Mouse (Mus musculus) adrenal gland, adult 8-10 months (tissue): ENCODE data around the gene Mfap4. TPM values are rescaled to one million over a fixed set of nuclear protein-coding genes. Genes with fewer than 3 reads are reported as not detected.

ENCODE experiments used
- DNase-seq: peaks from one replicate; pipeline ENCODE4 v3.0.0; 2022
- total RNA-seq, 4 experiments: library from RNA; stranded (reverse); gene quantifications; 2 replicates each; pipeline ENCODE4 v1.2.4; 2022

Mfap4 gene
- total RNA-seq, 4 experiments from 2014 or later, result 3.4 to 5.8 (median 4.9) TPM

DNA sequence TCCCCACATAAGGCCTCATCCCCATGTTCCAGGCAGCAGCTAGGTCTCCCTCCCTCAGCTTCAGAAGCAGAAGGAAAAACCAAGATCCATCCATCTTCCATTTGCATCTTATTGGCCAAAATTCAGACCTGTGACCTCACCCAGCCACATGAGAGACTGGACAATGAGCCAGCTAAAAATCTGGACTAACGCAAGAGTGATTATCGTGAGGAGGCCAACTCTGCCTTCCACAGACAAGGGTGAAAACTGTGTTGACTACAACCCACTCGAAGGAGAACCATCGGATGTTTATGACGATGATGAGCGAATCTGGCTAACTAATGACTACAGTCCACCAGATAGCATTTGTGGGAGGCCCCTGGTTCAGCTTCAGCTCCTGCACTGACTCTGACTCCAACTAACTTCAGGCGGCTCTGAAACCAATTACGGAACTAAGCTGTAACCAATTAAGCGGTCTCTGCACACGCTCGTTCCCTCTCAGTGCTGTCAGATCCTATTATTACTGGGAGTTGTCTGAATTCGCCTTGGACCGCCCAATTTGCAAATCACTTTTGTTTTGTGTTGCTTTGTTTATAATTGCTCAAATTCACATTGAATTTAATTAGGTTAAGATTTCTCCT, 1.9 kb upstream of the Mfap4 start:
- no peak for DNase-seq

DNA sequence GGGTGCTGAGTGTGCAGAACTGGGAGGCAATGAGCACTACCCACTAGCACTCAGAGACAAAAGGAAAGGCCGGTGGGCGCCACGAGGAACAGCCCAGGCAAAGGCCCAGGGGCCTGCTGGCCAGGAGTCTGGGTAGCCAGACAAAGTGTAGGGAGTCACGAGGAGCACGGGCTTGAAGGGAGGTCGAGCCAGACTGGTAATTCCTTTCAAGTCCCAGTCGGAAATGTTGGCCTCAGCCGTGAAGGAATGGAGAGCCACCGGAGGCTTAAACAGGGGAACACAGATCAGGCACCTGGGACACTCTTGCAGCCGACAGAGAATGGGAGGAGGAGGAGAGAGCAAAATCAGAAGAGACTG, 997 bp upstream of the Mfap4 start:
- DNase-seq, result no peak

DNA sequence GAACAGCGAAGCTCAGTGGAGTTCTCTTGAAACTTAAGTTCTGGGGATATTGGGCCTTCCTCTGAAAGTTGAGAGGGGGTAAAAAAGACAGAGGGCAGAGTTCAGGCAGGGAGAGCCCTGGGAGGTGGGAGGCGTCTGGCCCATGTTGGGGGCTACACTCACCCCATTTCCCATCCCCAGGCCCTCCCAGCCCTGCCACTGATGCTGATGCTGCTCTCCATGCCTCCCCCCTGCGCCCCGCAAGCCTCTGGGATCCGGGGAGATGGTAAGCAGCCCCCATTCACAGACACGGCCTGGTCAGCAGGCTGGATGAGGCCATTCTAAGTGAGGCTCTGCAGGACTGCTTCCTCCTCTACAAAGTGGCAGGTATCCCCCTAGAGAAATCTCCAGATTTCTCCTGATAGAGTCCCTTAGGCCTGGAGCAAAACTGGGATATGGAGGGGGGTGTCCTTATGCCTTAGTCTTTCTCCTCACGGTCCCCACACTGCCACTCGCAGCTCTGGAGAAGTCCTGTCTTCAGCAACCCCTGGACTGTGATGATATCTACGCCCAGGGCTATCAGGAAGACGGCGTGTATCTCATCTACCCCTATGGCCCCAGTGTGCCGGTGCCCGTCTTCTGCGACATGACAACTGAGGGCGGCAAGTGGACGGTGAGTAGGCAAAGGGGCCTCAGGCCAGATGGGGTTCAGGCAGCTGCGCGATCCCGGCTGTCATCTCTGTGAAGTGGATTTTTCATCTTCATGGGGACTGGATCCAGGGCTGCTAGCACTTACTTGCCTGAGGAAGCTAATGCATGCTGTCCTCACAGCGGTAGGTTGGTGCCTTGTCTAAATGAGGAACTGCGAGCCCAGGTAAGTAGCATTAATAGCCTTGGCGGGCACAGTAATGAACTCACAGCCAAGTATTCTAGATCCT, 568 bp downstream of the Mfap4 start:
- DNase-seq, result no peak

DNA sequence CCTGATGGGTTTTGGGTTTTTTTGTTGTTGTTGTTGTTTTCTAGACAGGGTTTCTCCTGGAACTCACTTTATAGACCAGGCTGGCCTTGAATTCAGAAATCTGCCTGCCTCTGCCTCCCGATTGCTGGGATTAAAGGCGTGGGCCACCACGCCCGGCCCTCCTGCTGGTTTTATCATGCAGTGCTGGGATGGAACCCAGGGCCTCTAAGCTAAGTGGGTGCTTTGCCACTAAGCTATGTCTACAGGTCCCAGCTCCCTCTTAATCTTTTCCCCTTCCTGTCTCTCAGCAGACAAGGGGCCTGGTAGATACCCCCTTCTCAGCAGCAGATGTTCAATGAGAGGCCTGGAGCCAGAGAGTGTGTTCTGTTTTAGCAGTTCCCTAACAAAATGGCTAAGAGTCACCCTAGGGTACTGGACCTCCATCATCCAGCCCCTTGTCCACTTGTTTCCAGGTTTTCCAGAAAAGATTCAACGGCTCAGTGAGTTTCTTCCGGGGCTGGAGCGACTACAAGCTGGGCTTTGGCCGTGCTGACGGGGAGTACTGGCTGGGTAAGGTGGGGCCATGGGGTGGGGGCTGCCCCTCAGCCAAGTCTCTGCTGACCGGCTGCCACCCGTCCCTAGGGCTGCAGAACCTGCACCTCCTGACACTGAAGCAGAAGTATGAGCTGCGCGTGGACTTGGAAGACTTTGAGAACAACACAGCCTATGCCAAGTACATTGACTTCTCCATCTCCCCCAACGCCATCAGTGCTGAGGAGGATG, 1.4 kb downstream of the Mfap4 start:
- DNase-seq, result no peak

DNA sequence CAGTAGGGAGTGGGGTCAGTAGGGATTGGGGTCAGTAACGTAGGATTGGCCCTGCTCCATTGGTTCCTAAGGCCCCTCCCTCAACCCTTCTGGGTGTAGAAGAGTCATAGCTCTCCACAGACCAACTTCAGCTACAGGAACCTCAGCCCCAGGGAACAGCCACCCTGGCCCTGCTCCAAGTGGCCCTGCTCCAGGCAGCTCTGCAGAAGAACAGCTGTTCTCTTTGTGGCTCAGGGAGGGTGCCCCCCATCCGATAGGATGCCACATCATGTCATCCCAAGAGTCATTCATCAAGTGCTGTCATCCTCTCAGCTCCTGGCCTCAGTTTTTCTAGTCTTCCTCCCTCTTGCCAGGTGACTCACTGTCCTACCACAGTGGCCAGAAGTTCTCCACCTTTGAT, 2.2 kb downstream of the Mfap4 start:
- DNase-seq, result no peak

DNA sequence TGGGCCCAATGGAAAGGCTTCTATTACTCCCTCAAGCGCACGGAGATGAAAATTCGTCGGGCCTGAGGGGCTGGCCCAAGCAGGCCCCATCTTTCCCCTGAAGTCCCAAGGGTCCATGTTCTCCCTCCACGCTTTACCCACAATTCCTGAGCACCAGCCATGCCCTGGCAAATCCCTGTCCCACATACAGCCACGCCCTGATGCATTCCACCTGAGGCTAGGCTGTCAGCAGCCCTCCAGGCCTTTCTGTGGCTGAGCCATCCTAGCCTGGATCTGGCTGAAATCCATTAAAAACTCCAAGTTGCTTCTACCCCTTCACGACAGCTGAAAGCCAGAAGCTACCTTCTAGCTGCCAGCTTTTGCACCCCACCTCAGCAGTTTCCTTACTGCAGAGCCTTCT, 2.7 kb downstream of the Mfap4 start:
- no peak for DNase-seq

DNA sequence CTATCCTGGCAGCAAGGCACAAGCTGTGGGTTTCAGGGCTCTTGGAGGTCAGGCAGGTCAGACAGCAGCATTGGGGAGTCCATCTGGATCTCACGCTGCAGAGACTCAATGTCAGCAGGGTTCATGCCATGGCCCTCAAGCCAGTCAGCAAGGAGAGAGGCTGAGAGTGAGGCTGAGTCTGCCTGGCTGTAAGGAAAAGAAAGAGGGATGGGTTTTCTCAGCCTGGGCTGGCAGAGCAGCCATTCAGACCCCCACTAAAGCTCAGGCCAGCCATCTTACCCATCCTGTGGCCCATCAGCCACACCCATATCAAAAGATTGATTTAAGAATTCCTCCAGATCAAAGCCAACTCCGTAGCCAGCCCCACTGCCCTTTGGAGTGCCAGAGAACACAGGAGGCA, 3.9 kb downstream of the Mfap4 start:
- no peak for DNase-seq

DNA sequence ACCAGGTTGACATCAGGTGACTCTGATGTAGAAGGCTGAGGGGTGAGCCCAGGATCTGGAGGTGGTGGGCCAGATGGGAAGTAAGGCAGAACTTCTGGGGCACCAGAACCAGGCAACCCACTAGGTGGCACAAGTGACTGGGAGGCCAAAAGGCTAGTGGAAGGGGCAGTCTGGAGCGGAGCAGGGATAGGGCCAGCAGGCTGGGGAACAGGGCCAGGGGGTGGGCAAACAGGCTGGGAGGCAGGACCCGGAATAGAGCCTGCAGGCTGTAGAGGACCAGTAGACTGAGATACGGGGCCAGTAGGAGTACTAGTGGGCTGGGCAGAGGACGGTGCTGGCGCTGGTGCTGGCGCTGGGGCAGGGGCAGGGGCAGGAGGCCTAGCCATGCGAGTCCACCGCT, 4.6 kb downstream of the Mfap4 start:
- DNase-seq, result no peak

DNA sequence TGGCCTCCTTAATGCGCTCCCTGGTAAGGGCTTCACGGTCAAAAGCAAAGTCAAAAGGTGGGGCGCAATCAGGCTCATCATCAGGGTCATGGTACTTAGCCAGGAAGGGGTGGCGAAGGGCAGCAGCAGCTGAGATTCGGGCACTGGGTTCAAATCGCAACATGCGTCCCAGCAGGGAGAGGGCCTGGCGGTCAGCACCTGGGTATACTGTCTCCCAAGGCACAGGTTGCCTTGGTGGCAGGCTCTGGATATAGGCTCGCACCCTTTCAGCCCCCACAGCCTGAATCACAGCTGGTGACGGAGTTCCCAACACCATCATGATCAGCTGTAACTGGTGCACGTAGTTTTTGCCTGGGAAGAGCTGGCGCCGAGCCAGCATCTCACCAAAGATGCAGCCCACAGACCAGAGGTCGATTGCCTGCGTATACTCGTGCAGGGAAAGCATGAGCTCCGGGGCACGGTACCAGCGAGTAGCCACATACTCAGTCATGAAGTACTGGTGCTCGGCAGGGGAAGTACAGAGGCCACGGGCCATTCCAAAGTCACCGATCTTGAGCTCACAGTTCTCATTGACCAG, 5.8 kb downstream of the Mfap4 start:
- no peak for DNase-seq

DNA sequence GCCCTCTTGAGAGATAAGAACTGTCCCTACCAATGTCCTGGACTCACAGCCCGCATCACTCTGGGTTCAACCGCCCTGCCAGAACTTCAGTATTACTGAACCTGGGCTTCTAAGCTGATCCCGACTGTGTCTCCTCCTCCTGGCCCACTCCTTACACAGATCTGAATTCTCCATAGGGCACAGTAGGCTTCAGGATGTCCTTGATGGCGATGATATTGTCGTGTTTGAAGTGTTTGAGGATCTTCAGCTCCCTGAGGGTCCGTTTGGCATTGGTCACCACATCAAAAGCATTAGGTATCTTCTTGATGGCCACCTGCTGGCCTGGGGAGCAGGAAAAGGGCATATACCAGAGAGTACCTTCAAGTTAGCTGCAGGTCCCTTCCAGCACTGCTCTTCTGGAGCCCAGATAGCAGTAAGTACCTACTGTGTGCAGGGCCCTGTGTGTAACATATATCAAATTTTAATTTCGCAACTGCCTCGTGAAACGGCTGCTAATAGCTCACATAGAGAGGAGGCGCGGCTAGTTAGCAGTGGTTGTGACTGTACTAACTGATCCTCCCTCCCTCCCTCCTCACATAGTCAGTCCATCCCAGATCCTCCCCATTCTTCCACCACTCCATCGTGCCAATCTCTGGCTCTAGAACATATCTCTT, 7.6 kb downstream of the Mfap4 start:
- no peak for DNase-seq

DNA sequence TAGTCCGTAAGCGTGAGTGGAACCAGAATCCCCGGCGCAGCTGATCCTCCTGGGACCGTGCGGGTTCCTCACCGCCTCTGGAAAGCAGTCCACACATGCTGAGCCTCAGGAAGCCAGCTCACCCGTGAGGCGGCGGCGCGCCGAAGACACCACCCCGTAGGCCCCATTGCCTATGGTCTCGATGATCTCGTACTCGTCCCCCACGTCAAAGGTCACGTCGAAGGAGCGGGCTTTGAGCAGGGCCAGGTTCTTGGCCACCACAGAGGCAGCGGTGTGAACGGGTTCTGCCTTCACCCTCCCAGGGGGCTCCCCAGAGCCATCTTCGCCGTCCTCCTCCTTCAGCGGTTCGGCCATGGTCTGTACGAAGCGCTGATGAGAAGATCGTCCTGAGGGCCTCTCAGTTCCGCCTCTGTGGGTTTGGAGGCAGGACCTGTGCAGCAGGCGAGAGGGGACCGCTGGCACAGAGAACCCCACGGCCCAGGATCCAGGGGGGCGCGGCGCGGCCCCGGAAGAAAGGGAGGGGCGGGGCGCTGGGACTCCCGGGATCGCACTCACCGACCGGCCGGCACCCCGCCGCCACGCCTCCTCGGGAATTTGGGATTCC, 8.4 kb downstream of the Mfap4 start:
- DNase-seq, result no peak

DNA sequence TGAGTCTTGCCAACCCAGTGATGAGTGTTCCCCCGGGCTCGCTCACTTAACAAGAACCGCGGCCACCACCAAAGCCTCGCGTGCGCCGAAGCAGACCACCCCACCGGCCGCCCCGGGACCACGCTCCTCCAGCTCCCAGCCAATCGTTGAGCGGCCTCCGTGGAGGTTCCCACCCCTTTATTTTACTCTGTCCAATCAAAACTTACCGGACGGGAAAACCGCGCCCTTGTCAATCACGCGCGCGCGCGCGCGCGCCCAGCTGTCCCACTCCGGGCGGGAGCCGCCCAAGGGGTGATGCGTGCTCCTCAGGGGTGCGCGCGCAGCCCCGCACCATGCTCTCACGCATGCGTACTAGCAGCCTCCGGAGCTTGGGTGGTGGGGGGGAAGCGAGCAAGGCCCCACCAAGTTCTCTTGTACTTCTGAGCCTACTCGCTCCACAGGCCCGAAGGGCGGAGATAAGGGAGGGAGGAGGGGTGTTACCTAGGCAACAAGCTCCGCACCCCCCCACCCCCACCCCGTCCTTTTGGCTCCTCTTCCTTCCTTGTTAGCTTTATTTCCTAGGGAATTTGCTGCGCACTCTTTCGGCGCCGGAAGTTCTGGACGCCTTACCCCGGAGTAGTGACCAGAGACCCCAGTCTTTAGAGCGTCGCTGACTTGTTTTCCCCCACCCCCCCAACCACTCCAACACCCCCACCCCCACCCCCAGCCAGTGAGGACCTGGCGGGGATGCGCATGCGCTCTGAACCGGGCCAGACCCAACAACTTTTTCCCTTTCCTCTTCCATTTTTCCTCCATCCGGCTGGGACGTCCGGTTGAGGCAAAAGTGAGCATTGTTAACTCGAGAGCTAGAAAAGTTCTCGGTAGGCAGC, 9.1 kb downstream of the Mfap4 start, which contains the start of gene Mapk7:
Gene Mapk7 (minus strand): TSS at position 278 of the 869 bp plus-strand sequence.
- DNase-seq, result peak; percentile 96

DNA sequence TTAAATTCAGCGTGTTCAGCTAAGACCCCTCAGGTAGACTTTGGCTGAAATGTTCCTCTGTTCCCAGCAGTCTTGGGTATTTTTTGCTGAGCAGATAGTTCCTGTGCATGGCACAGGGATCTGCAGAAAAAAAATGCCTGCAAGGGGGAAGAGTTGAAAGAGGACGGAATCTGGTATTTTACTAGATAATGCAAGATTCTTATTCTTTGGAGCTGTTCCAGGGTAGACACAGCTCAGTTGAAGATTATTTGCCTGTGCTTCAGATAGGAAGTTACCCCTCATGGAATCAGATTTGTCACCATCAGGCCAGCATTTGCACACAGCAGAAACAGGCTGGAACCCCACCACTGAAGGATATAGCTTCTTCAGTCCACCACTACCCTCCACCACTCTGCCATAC, 10.3 kb downstream of the Mfap4 start:
- DNase-seq, result no peak

DNA sequence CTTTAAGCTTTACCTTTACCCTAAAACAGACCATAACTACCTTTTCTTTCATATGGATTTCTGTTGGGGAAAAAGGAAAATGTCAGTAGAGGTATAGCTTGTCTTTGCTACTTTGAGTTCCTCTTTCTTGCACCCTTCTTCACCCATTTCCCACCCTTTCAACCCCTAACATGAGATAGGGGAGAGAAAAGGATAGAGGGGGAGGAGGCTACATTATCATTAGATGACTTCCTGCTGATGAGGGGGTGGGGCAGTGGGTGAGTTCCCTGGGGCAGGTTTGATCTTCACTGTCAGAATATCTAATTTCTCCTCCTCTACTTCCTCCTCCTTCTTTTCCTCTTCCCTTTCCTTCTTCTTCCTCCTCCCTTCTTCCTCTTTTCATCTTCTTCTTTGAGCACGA, 12.3 kb downstream of the Mfap4 start:
- no peak for DNase-seq

DNA sequence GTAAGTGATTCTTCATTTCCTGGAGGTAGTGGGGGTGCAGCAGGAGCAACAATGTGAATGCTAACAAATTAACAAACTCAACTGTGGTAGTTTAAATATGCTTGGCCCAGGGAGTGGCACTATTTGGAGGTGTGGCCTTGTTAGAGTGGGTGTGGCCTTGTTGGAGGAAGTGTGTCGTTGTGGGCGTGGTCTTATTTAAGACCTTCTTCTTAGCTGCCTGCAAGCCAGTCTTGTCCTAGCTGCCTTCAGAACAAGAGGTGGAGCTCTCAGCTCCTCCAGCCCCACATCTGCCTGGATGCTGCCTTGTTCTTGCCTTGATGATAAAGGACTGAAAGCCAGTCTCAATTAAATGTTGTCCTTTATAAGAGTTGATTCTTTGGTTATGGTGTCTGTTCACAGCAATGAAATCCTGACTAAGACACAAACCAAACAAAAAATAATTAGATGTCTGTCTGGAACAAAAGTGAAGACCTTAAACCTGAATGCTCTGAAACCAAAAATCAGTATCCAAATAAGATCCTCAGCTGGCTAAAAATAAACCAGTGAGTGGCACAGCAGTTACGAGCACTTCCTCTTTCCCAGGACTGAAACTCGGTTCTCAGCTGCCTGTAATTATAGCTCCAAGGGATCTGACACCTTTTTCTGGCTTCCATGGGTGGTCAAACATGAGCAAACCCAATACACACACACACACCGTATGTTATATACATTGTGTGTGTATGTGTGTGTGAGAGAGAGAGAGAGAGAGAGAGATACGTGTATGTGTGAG, 13.7 kb downstream of the Mfap4 start:
- no peak for DNase-seq

DNA sequence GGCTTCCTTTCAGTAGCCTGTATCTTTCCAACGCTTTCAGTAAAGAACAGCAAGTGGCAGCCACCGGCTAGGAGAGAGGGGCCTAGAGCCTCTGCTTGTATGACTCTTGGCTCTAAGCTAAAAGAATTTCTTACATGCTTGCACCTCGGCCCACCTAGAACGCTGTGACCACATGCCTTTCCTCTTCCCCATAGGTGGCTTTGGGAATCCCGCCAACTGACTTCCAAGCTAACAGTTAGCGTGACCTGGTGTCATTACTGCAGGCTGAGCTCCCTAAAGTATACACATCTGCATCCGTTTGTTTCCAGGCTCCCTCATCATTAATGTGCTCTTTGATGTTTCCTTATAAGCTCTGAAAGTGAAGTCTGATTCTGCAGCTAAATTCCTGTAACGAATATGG, 18.7 kb downstream of the Mfap4 start:
- no peak for DNase-seq

DNA sequence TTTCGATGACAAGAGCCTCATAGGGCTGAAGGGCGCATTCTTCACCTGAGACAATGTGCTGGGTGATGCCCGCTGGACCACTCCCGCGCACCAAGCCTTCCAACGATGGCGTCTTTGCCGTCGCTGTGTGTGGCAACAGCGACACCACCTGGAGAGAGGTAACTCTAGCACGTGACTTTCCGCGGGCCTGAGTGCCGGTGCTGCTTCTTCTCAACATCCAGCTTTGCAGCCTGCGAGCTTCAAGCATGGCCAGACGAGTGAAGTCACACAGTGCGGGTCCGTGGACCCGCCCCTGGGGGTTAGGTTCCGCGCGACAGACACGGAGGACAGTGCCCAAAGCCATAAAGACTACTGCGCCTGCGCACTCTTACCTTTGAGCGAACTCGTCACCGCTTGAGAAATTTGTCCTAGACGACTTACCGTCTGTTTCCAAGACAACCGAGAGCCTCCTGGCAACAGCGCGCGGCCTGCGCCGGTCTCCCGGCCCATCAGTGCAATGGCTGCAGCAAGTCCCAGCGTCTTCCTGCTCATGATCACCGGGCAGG, 19.6 kb downstream of the Mfap4 start, which contains the start of gene B9d1:
Gene B9d1 (plus strand): TSS at position 432 of the 545 bp plus-strand sequence.
- DNase-seq, result peak; percentile 93

DNA sequence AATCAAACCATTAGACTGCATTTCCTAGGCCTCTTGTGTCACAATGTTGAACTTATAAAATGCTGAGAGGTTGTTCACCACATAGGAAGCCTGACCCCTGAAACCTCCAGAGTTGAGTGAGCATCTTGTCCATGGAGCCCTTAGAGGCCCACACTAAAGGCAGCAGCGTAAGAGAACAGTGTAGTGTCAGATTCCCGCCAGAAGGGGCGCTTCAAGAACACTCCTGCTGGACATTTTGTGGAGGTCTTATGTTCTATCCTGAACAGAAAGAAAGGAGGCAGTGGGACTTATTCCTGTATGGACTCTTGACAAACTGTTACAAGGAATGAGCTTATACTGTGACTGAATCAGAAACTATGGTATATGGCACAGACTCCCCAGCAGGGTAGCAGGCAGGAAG, 29.7 kb downstream of the Mfap4 start:
- no peak for DNase-seq

DNA sequence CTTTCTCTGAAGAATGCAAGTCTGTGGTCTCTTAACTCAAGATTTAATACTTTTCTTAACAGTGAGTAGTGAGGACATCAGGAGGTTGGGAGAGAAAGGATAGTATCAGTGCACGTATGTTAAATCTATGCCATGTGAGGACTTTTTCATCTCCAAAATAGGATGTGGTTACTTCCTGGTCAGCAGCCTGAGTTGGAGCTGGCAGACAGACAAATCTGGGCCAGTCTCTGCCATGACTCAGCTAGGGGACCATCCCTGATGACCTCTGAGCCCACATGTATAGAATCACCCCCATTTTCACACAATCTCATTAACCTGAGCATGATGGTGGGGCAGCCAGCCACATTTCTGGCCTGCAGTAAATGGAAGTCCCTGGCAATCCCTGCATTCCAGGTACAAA, 32.7 kb downstream of the Mfap4 start:
- DNase-seq, result no peak

DNA sequence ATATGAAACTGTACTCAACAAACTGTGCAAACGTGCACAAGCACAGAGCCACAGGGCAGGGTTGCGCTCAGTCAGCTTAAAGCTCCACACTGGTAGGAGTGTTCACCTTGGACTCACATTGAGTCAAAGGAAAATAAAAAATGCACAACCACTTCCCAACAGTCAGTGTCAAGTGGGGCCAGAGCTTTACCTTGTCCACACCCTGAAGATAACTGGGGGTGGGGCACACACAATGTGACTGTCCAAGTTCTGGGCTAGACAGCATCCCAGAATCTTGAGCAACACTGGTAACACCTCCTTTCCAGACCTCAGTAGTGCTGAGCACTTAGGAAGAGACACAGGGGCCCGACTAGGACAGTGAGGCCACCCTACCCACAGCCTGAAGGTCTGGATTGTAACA, 33.6 kb downstream of the Mfap4 start:
- DNase-seq, result no peak
